Mouse (Mus musculus) MEL-GATA-1-ER (cell line): ENCODE data around the gene Senp1.

Source experiments
- DNase-seq: peaks from one replicate; pipeline ENCODE4 v3.0.0-alpha.2; 2012; ENCODE audit warnings: low read depth; ENCODE audit errors: extremely low read depth

Senp1 gene

DNA sequence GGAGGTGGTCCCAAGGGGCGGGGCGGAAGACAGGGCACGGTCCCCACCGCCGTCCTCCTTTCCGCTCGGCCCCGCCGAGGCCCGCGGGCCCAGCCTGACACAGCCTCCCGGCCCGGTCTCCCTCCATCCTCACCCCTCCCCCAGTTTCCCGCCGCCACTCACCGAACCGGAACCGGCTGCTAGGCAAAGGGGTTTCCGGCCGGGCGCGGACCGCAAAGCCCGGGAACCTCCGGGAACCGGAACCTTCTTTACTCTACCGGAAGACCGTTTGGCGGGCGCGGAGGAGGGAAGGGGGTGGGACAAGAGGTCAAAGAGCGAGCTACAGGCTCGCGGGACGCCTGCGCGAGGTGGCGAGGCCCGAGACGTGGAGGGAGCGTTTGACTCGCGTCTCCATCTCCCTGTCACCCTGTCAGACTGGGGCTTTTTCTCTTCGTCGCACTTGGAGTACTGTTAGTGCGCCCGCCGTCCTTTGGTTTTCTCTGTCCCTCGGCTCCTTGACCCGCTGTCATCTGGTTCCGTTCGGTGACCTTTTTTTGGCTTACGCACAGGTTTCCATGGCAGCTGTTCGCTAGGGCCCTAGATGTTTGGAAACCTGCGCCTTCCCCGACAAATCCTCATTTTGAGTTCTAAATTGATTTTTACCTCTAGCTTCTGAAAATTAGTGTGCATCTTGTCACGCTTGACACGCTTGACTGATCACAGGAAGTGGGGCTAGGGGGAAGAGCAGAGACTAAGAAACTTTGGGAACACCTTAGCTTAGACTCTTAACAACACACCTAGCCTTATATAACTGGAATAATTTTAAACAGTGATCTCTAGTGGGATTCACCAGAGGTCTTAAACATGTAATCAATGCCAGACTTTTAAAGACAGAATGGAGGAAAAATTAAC lies at the start of gene Senp1:
TSS of gene Senp1 (minus strand) at position 624 of the 891 bp plus-strand sequence.
- DNase-seq: peak; percentile 91

DNA sequence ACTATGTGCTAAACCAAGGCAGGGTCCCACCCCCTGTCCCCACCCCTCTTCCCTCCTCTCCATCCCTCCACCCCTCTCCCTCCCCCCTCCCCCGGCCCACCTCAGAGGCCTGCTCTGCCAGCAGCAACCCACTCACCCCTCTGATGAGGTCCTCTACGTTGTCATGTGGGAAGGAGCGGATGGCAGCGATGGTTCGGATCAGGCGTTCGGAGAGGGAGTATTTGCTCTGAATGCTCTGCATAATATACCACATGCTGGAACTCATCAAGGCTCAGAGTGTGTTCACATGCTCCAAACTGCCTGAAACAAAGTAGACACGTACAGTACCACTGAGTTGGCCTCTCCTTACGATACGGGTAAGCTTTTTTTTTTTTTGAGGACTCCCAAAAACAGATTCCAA lies 49.0 kb upstream of the Senp1 start:
- no peak for DNase-seq

DNA sequence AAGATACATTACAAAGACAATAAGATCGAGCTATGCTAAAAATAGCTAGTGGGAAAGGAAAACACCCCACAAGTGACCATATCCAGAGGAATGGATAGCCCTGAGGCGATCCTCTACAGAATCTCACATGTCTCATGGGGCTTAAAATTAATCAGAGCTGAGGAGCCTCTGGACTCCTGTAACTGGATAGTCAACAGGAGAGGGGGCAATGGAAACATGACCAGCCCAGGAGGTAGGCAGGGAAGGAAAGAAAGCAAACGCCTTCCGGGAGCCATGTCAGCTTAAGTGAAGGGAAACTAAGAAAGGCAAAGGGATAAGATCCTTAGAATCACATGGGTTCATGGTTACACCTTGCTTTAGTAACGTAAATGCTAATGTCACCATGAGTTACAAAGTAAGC lies 47.3 kb upstream of the Senp1 start:
- DNase-seq: no peak

DNA sequence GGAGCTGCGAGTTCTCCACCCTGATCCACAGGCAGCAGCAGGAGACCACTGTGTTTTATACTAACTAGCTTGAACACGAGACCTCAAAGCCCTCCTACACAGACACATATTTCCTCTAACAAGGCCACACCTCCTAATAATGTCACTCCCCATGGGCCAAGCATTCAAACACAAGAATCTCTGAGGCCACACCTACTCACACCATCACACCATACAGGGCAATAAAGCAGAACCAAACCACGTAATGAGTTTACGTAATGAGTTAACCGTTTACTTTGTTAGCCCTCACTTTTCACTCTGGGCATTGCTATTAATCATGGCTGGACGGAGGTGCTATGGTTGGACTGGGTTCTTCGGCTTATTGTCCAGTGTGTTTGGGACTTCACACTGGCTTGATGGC lies 46.2 kb upstream of the Senp1 start:
- peak; percentile 13 for DNase-seq

DNA sequence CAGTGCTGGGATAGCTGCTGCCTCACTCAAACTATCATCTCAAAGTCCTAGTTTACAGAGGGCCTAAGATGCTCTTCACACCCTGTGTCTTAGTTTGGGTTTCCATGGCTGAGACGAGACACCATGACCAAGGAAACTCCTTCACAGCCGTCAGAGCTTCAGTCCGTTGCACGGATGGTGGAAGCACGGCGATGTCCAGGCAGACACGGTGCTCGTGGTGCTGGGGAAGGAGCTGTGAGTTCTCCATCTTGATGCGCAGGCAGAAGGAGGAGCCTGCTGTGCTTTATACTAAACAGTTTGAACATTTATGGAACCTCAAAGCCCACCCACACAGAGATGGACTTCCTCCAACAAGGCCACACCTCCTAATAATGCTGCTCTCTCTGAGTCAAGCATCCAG lies 43.3 kb upstream of the Senp1 start:
- DNase-seq: no peak

DNA sequence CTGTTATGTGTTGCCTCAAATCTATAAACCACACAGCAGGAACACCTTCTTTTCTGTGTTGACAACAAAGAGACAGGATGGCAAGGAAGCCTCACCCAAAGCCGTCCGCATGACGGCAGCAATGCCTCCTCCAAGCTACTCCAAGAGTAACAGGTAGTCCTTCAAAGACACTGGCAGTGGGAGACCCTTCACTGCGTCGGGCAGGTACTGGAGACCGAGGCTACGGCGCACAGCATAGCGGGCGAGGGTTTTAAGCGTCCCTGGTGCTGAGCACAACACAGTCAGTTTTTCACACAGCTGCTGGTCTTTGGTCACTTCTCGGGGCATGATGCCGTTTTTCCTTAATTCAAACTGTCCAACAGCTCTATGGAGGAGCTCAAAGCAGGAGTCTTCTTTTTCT lies 42.1 kb upstream of the Senp1 start:
- no peak for DNase-seq

DNA sequence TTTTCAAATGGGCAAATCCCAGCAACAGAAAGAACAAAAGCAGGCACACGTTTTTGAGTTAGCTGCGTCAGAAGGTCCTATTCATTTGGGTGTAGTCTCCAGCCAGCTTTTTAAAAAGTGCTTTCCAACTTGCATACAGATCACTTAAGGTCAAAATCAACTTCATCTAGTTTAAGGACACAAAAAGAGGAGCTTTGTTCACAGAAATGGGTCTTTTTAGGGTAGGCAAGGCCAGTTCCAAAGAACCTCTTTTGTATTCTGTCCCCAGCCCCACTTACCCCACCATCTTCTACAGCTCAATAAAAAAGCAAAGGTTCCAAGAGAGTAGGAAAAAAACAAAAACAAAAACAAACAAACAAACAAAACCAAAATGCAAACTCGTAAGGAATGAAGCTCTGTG lies 41.1 kb upstream of the Senp1 start:
- no peak for DNase-seq

DNA sequence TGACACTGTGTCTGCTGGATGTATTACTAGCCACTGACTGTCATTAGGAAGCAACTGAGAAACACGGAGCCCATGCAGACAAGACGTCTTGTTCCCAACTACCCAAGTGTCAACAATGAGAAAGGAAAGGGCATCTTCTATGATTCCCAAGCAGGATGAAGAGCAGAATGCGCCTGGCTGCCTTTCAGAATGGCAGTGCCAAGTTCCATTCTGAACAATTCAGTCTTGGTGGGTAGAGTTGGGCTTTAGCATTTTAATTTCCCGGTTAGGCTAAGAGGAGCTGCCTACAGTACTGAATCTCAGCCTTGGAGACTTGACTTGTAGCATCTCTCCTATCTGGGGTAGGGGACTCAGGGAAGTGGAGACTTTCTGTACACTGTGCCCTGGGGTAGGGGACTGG lies 40.5 kb upstream of the Senp1 start:
- no peak for DNase-seq

DNA sequence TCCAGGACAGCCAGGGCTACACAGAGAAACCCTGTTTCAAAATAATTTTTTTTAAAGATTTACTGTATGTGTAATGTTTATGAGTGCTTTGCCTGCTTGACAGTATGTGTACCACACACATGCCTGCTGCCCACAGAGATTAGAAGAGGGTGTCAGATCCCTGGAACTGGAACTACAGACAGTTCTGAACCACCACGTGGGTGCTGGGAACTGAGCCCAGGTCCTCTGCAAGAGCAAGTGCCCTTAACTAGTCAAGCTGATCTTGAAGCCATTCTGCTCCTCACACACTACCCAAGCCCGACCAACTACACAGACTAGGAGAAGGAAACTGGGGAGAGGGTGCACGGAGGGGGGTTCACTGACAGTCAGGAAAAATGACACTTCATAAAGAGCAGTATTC lies 39.9 kb upstream of the Senp1 start:
- DNase-seq: no peak

DNA sequence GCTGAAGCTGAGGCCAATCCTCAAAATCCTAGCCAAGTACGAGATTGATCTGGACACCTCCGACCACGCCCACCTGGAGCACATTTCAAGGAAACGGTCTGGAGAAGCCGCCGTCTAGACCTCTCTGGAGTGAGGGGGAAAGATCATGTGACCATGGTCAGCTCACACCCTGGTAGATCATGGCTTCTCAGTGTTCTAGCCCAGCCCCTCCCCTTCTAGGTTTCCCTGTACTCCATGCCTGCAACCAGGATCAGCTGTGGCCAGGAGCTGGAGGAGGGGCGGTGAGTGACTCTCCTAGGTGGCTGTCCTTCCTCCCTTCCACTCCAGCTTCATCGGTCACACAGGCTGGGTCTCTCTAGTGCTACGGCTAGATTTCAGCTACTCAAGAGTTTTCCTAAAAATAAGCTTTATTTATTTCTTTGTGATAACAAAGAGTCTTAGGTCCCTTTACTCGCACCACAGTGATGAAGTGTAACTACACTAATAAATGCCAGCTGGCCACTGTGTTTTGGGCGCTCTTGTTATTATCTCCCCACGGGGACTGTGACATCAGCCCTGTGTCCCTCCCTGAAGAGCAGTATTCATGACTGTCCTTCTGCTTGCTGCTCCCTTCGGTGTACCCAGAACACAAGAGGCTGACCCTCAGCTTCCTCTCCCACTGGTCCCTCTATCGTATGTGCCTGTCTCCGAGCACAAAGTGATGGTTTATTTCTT lies 38.6 kb upstream of the Senp1 start:
- DNase-seq: no peak

DNA sequence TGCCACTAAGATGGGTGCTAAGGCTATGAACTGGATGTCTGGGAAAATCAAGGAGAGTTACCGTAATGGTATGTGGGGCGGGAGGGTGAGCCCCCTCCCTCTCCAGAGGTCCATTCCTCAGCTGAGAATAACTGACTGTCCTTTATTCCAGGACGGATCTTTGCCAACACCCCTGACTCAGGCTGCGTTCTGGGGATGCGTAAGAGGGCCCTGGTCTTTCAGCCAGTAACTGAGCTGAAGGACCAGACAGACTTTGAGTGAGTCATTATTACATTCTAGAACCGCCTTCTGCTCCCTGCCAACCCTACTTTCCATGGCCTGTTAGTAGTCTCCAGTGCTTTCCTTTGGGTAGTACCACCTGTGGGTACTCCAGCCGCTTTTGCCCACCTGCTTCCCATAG lies 37.9 kb upstream of the Senp1 start:
- DNase-seq: no peak

DNA sequence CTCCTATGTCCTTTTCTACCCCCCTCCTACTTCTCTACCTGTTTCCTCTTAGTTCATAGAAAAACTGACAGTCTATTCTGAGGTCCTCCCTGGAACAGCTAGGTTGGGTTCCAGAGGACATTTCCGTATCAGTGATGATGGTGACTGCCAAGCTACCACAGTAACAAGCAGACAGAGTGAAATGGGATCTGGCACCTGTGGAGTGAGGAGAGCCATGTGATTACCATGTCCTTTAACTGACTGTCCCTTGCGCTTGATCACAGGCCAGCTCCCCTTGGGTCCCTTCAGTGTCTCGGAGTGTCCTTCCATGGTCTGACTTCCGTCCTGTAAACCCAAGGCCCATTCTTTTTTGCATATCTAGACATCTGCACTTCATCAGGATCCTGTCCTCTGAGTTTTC lies 37.5 kb upstream of the Senp1 start:
- no peak for DNase-seq

DNA sequence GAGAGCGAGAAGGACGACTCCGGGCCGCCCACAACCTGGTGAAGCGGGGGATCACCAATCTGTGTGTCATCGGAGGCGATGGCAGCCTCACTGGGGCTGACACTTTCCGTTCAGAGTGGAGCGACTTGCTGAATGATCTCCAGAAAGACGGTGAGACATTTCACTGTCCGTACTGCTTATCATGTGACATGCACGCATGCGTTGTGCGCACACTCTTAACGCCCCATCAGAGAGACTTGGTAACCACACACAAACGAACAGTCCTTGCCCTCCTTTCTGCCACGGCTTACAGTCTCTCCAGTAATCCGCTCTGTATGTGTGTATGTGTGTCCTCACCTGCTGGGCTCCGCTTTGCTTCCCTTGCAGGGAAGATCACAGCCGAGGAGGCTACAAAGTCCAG lies 27.3 kb upstream of the Senp1 start:
- DNase-seq: no peak

DNA sequence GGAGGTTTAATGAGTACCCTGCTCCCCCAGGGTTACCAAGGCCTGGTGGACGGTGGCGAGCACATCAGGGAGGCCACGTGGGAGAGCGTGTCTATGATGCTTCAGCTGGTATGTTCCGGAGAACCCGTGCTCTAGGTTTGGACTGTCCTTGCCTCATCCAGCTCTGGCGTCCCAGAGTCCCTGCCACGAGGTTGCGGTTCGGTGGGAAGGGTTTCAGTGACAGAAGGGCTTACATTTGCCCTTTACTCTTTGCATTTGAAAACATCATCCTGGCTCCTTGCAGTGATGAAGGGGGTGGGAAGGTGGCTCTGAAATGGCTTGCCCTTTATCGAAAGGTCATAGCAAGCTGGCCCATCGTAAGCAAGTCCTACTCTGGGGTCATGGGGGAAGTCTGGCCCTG lies 25.8 kb upstream of the Senp1 start:
- no peak for DNase-seq

DNA sequence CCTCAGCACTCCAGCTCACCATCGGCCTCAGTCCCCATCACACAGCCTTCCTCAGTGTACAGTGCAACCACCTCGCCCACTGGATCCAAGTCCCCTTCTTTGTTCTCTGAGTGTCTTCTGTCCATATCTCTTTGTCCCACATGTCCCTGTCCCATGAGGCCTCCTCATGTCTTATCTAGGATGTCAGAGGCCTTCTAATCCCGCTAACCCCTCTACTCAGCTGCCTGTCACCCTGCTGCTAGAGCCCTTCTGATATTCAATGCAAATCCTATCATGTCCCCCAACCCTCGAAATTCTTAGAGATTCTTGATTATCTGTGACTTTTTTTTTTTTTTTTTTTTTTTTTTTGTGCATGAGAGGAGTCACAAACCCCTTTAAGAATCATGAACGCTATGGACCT lies 22.7 kb upstream of the Senp1 start:
- peak; percentile 77 for DNase-seq

DNA sequence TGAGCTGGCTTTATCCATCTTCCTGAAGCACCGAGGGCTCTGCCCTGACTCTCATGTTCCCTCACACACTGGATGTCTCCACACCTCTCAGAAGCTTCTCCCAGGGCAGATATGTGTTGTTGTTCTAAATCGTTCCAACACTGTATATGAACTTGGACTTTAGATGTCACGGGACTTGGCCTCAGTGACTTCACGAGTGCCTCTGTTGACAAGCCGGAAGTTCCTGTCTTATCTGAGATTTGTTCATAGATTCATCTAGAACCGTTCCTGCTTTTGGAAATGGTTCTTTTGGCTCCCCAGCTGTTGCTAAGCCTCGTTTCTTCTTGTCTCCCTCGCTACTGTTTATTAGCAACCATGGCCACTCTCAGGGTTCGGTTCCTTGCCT lies 22.2 kb upstream of the Senp1 start:
- no peak for DNase-seq

DNA sequence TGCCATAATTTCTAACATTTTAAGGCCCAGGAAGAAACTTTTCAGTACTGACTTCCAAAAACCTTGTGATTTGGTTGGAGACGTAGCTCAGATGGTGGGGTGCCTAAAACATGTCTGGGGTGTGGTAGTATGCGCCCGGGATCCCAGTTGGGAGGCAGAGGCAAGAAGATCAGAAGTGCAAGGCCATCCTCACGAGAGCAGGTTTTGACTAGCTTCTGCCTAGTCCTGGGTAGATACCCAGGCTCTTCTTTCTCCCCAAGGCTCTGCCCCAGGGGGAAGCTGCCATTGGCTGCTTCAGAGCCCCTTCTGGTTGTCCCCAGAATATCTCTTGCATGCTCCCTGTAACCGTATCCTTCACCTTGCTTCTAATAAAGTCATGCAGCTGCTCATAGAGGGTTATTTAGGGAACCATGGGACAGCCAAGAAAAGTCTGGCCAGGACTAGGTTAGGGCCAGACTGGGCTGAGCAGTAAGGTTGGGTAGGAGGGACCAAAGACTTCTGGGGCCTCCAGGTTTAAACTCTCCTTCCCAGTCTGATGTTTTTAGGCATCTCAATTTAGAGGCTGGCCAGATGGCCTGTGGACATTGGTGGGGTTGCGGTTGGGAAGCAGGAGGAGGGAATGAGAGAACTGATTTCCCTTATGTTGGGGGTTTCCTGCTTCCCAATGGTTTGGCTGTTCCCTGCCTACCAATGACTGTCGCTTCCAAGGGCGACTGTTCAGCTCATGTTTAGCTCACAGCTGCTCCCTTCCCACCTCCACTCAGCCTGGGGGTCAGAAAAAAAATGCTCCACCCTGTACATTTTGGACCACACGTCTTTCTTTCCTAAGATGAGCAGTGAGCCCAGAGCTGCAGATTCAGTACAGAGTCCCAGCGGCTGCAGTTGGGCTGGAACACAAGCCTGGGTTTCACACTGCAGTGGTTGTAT lies 21.6 kb upstream of the Senp1 start:
- no peak for DNase-seq

DNA sequence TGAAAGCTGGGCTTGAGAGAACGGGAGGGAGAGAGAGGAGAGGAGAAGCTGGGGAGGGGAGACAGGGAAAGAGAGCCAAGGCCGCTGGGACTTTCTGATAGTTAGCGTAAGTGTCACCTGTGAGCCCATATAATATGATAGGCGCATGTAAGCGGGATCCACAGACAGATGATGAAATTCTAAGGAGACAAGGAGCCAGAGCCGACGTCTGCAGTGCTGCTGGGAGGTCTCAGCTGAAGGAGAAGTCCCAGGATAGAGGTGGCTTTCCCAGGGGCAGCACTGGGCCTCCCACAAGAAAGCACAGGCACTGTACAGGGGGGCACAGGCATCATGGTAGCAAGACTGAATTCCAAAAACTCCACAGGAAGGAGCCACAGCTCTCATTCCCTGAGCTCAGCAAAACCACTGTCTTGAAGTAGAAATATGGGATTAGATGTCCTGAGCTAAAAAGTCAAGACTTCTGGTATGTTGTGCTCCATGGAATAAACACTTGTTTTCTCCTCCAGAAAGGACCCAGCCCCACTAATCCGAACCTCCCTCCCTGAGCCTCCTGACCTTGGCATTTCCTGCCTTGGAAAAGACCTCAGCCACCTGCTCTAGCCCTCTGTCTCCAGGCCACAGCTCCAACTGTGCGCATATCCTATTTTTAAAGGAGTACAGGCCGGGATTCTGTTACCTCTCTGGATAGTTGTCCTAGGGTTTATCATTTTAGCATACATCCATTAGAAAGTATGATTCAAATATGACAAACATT lies 20.7 kb upstream of the Senp1 start:
- DNase-seq: no peak

DNA sequence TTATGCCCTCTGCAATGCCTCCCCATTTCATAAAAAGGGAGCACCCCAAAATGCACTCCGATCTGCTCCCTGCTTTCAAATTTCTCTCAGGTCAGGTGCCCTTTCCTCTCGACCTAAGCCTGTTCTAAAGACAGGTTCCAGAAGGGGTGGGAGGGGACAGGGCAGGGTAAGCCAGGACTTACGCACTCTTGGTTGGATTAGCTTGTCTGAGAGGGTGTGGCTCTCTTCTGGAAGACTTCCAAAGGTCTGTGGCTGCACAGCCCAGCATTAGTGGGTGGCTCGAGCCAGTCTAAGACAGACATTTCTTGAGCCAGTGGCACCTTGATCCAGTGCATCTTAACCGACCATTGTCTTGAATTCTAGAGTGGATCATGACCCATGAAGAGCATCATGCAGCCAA lies 18.2 kb upstream of the Senp1 start:
- peak; percentile 72 for DNase-seq

DNA sequence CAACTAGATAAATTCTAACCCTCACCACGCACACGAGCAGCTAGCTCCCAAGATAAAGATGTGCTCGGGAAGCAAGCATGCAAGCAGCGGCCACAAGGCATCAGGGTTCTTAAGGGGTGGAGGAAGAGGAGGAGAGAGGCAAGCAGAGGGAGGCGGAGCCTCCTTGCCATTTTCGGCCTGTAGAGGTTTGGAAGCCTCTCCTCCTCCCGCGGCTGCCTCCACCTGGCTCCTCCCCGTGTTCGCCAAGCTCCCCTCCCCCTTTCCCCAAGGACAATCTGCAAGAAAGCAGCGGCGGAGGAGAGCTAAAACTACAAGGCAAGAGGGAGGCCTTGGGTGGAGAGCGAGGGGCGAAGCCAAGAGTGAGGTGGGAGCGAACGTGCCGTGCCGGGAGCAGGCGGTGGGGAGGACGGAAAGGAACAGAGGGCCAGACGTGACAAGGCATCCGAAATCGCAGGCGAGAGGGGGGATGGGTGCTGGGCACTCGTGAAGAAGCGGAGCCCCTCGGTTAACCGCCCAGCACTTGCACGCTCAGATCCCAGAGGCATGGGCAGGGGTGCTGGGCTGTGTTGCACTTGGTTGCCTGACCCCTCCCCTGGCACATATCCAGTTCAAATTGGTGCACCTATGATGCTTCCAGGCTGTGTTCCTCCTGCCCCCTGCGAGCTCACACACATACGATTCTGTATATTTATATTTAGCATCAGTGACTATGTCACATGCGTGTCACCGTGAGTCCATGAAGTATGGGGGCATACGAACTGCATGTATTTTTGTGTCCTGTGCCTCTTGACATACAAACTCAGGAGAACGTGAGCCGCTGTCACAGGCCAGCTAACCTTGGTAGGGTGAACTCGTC lies 15.0 kb upstream of the Senp1 start:
- peak; percentile 96 for DNase-seq
